Mouse (Mus musculus) G1E (cell line): ENCODE data around the gene Arid3a. TPM values are rescaled to one million over a fixed set of nuclear protein-coding genes. Genes with fewer than 3 reads are reported as not detected.

Experiments
- ATAC-seq: 2 replicates; pipeline ENCODE4 v1.8.0; 2016; ENCODE audit warnings: mild to moderate bottlenecking; ENCODE audit not compliant: insufficient number of reproducible peaks, poor library complexity, low FRiP score, severe bottlenecking; ENCODE audit errors: extremely low read depth
- DNase-seq: peaks from one replicate; pipeline ENCODE4 v3.0.0; 2012; ENCODE audit warnings: low spot score
- H3K27me3 ChIP-seq: 2 replicates; pipeline ENCODE4 v1.6.1; 2012; ENCODE audit warnings: mild to moderate bottlenecking, low read length, inconsistent platforms; ENCODE audit not compliant: insufficient read depth
- H3K36me3 ChIP-seq: replicated peaks from 2 replicates; pipeline ENCODE3; 2012; ENCODE audit warnings: mild to moderate bottlenecking, inconsistent platforms
- H3K4me1 ChIP-seq: 2 replicates; pipeline ENCODE4 v1.6.1; 2012; ENCODE audit warnings: low read depth, low read length, inconsistent platforms, mixed read lengths; ENCODE audit not compliant: insufficient read depth
- H3K4me3 ChIP-seq: 2 replicates; pipeline ENCODE4 v1.5.1; 2012; ENCODE audit warnings: low read depth, mild to moderate bottlenecking, inconsistent platforms, low read length, moderate library complexity, mixed read lengths
- H3K9me3 ChIP-seq: replicated peaks from 2 replicates; pipeline ENCODE4 v1.6.1; 2012; ENCODE audit warnings: inconsistent platforms
- CTCF ChIP-seq: IDR thresholded peaks from 2 replicates; pipeline ENCODE4 v1.5.1; 2012; ENCODE audit warnings: low read depth, low read length, inconsistent platforms, mixed read lengths
- GATA1 ChIP-seq: IDR thresholded peaks from 2 replicates; pipeline ENCODE4 v1.6.1; 2012; ENCODE audit warnings: borderline replicate concordance, low read length, inconsistent platforms, mixed read lengths
- GATA2 ChIP-seq: IDR thresholded peaks from 2 replicates; pipeline ENCODE4 v1.6.1; 2012; ENCODE audit warnings: low read depth, low read length, inconsistent platforms, borderline replicate concordance
- POLR2AphosphoS5 ChIP-seq: IDR thresholded peaks from 2 replicates; pipeline ENCODE4 v1.6.1; 2012; ENCODE audit warnings: low read depth, low read length, inconsistent platforms; ENCODE audit not compliant: insufficient replicate concordance
- TAL1 ChIP-seq: conservative IDR thresholded peaks from 2 replicates; pipeline ENCODE4 v1.6.1; 2012; ENCODE audit warnings: low read depth, low read length, inconsistent platforms, mixed read lengths
- polyA plus RNA-seq: library from polyadenylated mRNA; stranded (reverse); fragments of >175 nt; gene quantifications from 2 replicates; pipeline ENCODE4 v1.2.3, GENCODE M21; 2012
- total RNA-seq, 2 experiments: library from RNA; stranded (forward) in 1 of 2; stranded (reverse) in 1 of 2; fragments of 200-1000 nt in 1 of 2; fragments of >200 nt in 1 of 2; fragmentation: Nextera tagmentation in 1 of 2; gene quantifications; 2 replicates each; pipeline ENCODE4 v1.2.3; 2014 to 2017

Arid3a gene
- total and polyA plus RNA-seq, 3 experiments = 32.8 to 164 (median 35.4) TPM

- no peak; the same call in 1 of the 2 replicates for ATAC-seq
- peaks cover 100% of the 10 kb centered on the region for H3K36me3 ChIP-seq
These were observed 8.1 kb downstream of the Arid3a start for GRCm38 (mm10) chr10:79934794-79935569.

GRCm38 (mm10) chr10:79936284-79936910 is 9.6 kb downstream of the Arid3a start:
- peaks cover 96% of the 10 kb centered on the region for H3K4me1 ChIP-seq
- no peak for DNase-seq
- ATAC-seq = no peak
- peaks cover 100% of the 10 kb centered on the region for H3K36me3 ChIP-seq
- H3K9me3 ChIP-seq = no peaks in the 10 kb centered on the region
- no peak for TF ChIP-seq GATA2
- TF ChIP-seq GATA1 = no peak
- TF ChIP-seq POLR2AphosphoS5 = no peak
- no peak for TF ChIP-seq TAL1
- no peak for TF ChIP-seq CTCF
- no peak overlapping the region for H3K4me3 ChIP-seq
- H3K27me3 ChIP-seq = no peaks in the 10 kb centered on the region

More at GRCm38 (mm10) chr10:79934794-79935569, 8.1 kb downstream of the Arid3a start:
- no peaks in the 10 kb centered on the region for H3K9me3 ChIP-seq
- H3K4me3 ChIP-seq = no peak overlapping the region
- peaks cover 96% of the 10 kb centered on the region for H3K4me1 ChIP-seq
- no peak for DNase-seq
- no peak for TF ChIP-seq TAL1
- TF ChIP-seq GATA2 = no peak
- no peak for TF ChIP-seq CTCF
- no peak for TF ChIP-seq GATA1
- TF ChIP-seq POLR2AphosphoS5 = no peak
- no peaks in the 10 kb centered on the region for H3K27me3 ChIP-seq

- Histone ChIP-seq H3K9me3 (no peaks in the 10 kb centered on the region), H3K4me1 (peaks cover 96% of the 10 kb centered on the region), H3K4me3 (peak overlapping the region; percentile 31; the same call in 1 of the 2 replicates), H3K36me3 (peaks cover 100% of the 10 kb centered on the region), H3K27me3 (no peaks in the 10 kb centered on the region)
- DNase-seq (peak; percentile 59), ATAC-seq (no peak)
- TF ChIP-seq CTCF (no peak), POLR2AphosphoS5 (no peak), GATA1 (no peak), GATA2 (no peak), TAL1 (no peak)
These were observed 10.1 kb downstream of the Arid3a start for GRCm38 (mm10) chr10:79936911-79937441.

- H3K9me3 ChIP-seq = no peaks in the 10 kb centered on the region
- no peak for DNase-seq
- H3K4me1 ChIP-seq = peaks cover 97% of the 10 kb centered on the region
- ATAC-seq = no peak
- TF ChIP-seq CTCF (no peak), POLR2AphosphoS5 (no peak), GATA1 (no peak), TAL1 (no peak), GATA2 (no peak)
- H3K4me3 ChIP-seq = no peak overlapping the region
- peaks cover 100% of the 10 kb centered on the region for H3K36me3 ChIP-seq
- H3K27me3 ChIP-seq = no peaks in the 10 kb centered on the region
These were observed 11.1 kb downstream of the Arid3a start for GRCm38 (mm10) chr10:79937775-79938526.

GRCm38 (mm10) chr10:79940749-79941148 is 13.9 kb downstream of the Arid3a start:
- H3K9me3 ChIP-seq = no peaks in the 10 kb centered on the region
- H3K4me3 ChIP-seq = peak overlapping the region; percentile 23; the same call in 1 of the 2 replicates
- peaks cover 97% of the 10 kb centered on the region for H3K4me1 ChIP-seq
- H3K27me3 ChIP-seq = no peaks in the 10 kb centered on the region
- no peak for TF ChIP-seq GATA2
- peaks cover 100% of the 10 kb centered on the region for H3K36me3 ChIP-seq
- ATAC-seq (peak; percentile 48), DNase-seq (peak; percentile 51)
